Mouse (Mus musculus) lung, postnatal 14 days (tissue): Measurements from ENCODE around the gene Chmp1a.
"Not testable (repeated sequence)": the region's sequence is repeated elsewhere in the genome, so short reads cannot be mapped to it uniquely, and the experiment has no call there.

Experiments
- DNase-seq: peaks from one replicate; pipeline ENCODE4 v3.0.0; 2021

The Chmp1a gene

GRCm38 (mm10) chr8:123231742-123232141 is 19.2 kb upstream of the Chmp1a start:
- no peak for DNase-seq

DNA sequence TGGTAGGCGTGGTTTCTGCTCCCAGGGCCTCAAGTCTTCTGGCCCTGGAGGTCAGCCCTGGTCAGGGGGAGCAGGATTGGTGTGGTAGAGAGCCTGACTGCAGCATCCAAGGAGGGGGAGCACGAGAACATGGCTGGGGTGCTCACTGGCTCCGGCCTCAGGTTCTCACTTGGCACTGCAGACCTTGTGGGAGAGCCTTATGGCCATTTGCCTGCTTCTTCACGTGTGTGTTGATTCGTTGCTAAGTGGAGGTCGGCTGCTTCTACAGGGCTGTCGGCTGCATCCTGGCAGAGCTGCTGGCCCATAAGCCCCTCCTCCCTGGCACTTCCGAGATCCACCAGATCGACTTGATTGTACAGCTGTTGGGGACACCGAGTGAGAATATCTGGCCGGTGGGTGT is 17.8 kb upstream of the Chmp1a start:
- not testable (repeated sequence) for DNase-seq

DNA sequence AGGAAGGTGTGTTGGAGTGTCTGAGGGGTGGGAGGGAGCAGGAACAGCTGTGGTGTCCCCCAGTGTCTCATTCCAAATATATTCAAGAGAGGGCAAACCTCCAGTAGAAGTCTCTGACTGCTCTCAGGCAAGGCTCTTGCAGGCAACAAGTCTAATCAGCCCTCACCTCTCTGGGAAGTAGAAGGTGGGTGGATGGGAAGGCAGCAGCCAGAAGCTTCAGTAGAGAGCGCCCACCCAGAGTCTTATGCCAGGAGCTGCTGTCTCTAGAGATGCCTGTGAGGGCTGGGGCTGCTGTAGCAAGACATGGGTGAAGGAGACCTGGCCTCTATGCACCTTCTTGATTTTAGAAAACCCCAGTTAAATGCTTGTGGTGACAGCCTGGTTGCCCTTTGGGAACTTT is 15.9 kb upstream of the Chmp1a start:
- no peak for DNase-seq

DNA sequence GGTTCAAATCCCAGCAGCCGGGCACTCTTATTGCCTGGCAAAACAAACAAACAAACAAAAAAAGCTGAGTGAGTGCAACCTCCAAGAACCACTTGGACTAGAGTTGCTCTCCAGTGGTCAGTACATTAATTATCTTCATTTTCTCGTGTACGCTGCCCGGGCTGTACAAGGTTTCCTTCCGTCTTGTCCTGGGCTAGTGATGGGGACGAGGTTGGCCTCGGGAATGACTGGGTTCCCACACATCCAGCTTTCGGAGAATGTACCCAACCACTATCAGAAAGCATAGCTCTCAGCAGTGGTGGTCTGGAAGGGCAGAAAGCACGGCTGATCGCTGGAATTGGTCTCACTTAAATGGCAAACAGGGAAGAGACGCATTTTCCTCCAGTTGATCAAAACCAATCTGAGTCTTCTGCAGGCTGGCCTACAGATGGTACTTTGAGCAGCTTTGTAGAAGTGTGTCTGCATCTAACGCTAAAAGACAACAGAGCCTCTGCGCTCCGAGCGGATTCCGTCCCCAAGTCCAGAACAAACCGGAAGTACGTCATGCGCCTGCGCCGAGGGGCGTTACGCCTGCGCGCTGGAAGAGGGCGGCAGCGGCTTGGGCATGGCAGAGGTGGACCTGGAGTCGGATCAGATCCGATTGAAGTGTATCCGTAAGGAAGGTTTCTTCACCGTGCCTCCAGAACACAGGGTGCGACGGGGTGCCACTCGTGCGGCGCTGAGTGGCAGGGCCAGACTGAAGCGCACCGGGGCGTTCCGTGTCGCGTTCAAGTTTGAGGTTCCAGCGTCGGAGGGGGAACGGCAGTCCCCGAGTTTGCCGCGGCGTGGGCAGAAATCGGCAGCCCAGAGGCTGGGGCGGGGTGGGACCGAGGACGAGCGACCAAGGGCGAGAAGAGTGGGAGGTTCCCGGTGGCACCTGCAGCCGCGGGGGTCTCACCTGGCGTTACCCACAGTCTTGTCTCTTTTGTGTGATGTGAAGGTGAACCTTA is 12.0 kb upstream of the Chmp1a start, which contains the start of gene Cdk10:
Gene Cdk10 (plus strand): TSS at position 565 of the 989 bp plus-strand sequence.
- DNase-seq: peak; percentile 94

DNA sequence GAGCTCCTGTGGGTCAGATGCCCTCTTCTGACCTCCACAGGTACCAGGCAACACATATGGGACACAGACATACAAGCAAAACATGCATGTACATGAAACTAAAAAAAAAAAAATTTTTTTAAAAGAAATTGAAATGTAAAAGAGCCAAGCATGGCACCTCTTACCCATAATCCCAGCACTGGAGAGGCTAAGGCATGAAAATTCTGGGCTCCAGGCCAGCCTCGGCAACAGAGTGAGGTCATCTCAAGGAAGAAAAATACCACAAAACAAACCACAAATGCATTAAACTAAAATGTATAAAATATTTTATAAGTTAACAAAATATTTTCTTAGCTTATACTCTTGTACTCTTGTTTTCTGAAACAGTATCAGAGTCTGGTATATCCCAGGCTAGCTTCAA is 8.4 kb upstream of the Chmp1a start:
- no peak for DNase-seq

- no peak for DNase-seq
Observed at GRCm38 (mm10) chr8:123215430-123215829, 2.9 kb upstream of the Chmp1a start.

- no peak for DNase-seq
Observed at GRCm38 (mm10) chr8:123213118-123213772, 682 bp upstream of the Chmp1a start.

DNA sequence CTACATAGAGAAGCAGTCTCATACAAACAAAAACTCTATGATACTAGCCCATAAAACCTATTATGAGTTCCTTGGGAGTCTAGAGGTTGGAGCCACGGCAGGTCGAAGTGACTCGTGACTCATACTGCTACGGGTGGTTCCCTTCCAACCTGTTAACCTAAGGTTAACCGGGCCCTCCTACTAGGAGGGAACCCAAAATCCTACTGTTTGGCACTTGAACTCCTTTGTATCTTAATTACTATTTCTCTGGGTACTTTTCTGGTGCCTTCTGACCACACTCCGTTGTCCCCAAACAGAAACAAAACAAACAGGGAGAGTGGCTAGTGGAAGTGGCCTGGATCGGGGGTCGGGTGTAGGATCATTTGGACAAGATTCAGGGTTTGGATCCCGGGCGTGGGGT is 687 bp downstream of the Chmp1a start:
- DNase-seq: no peak

- DNase-seq: no peak
Observed at GRCm38 (mm10) chr8:123203571-123203970, 9.0 kb downstream of the Chmp1a start.

DNA sequence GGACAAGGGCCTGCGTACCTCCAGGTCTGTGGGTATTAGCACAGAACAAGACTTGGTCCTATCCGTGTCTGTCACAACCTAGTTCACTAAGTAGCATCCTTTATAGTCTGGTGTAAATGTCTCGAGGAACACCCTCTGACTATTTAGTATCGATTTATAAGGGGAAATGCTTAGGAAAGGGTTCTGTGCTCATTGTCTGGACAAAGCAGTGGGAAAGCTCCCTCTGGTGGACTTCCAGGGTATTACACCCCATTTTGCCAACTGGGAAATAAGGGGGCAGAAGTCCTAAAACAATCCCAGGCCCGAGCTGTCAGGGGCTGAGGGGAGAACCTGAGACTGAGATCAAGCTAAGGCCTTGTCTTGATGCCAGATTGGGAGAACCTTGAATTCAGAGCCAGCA is 10.3 kb downstream of the Chmp1a start:
- peak; percentile 85 for DNase-seq

DNA sequence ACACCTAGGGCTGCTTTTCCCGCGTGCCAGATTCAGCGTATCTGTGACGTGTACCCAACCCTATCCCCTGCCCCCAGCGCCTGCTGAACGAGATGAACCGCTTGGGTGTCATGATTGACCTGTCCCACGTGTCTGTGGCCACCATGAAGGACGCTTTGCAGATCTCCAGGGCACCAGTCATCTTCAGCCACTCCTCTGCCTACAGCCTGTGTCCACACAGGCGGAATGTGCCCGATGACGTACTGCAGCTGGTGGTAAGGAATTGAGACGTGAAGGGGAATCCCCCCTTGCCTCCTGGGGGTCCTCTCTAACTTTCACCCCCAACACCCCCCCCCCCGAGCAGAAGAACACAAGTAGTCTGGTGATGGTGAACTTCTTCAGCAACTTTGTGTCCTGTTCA is 12.7 kb downstream of the Chmp1a start:
- no peak for DNase-seq

GRCm38 (mm10) chr8:123197016-123197415 is 15.5 kb downstream of the Chmp1a start:
- DNase-seq: not testable (repeated sequence)

GRCm38 (mm10) chr8:123193771-123194170 is 18.8 kb downstream of the Chmp1a start:
- no peak for DNase-seq

- DNase-seq: no peak
Observed at GRCm38 (mm10) chr8:123191908-123192307, 20.7 kb downstream of the Chmp1a start.

- peak; percentile 82 for DNase-seq
Observed at GRCm38 (mm10) chr8:123190678-123191077, 21.9 kb downstream of the Chmp1a start.

DNA sequence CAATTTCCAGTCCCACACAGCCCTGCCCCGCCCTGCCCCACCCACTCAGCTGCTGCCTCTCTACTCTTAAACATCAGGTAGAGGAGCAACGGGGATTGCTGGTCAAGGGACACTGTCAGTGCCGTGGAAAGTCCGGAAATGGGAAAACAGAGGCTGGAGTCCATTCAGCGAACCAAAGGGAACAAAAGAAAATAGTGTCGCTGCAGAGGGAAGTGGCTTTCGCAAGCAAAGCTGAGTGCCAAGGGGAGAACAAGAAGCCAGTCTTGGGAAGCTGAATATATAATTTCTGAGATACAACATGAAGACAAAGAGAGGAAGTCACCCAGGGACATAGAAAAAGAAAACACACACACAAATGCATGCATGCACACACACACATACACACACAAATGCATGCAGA is 23.7 kb downstream of the Chmp1a start:
- no peak for DNase-seq

- no peak for DNase-seq
Observed at GRCm38 (mm10) chr8:123188006-123188405, 24.6 kb downstream of the Chmp1a start.

DNA sequence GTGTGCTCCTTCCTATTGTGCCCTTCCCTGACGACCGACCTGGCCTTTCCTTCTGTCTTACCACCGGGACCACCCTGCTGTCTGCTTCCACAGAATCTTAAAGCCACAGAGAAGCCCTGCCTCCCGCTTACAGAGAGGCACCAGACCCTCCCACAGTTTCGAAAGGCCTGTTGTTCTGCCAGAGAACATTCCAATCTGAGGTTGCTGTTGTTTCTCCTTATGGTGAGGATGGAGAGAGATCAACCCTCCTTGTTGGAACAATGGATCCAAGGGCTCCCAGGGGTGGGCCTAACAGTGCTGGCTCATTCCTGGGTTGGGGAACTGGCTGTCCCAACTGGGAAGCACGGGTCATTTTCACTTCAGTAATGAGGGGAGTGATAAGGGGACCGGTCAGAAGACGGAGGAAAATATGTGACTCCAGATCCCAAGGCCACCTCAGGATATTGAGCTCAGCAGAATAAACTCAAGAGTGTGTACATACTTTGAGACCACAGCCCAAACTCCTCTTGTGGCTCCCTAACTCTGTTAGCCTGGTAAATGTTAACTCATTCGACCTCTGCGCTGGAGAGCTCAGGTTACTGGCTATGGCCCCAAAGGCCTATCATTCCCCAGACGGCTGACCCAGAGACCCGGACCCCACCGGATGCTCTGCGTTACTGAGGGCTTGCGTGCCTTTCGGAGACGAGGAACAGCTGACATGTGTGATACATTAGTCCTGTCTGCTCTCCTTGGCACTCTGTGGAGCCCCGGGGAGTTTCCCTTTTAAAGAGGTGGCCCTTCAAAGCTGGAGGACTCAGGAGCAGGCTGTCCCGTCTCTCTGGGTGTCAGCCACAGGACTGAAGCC is 26.8 kb downstream of the Chmp1a start, which contains the start of gene Dpep1:
Gene Dpep1 (plus strand): TSS at position 677 of the 844 bp plus-strand sequence.
- peak; percentile 57 for DNase-seq

GRCm38 (mm10) chr8:123181391-123181790 is 31.2 kb downstream of the Chmp1a start:
- DNase-seq: peak; percentile 27

DNA sequence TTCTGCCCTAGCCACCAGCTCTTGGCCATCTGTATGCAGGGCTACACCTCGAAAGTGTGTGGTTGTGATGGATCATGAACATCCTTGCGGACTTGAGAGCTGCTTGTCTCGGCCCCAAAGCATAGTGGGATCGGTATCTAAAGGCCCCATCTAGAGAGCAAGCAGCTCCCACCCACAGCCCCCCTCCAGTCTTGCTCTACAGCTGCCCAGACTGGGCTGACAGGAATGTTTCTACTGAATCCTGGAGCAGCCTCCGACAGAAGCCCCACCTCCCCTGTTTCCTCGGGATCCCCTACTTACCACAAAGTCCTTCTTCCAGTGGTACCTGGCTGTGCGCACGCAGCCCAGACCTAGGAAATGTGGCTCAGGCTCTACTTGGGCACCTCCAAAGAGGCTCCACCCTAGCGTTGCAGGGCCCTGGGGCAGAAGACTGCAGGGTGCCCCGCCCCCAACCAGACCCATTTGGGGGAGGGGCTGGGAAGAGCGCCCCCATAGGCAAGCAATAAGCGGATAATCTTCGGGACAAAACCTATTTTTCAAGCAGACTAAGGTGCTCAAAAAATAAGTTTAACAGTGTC is 54.6 kb downstream of the Chmp1a start, which contains the start of gene Sult5a1:
Gene Sult5a1 (minus strand): TSS at position 428 of the 578 bp plus-strand sequence.
- DNase-seq: no peak

DNA sequence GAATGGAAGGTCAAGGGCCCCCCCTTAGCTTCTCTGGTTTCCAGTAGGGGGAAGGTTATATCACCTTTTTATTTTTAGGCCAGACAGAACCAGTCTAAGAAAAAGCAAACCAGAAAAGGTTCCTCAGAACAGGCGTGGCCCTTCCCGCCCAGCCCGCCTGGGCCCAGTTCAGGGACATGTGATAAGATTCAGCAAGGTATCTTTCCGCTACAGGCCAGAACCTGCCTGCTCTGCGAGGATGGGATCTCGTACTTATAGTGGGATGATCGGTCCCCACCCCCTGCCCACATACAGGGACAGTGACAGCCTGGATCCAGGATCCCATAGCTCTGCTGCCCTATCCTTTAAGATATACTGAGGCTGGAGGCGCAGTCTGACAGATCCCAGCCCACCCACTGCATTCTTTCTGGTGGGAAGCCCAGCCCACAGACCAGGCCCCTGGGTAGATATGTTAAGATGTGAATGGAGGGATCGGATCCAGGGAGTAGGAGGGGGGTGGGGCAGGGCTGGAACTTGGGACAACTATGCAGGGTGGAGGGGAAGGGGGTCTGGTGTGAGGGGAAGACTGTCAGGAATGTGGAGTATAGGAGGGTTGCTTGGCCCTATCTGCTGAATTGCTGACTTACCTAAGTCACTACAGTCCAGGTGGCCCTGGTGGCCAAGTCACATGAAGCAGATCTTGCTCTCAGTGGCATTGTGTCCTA is 56.3 kb downstream of the Chmp1a start:
- DNase-seq: no peak

DNA sequence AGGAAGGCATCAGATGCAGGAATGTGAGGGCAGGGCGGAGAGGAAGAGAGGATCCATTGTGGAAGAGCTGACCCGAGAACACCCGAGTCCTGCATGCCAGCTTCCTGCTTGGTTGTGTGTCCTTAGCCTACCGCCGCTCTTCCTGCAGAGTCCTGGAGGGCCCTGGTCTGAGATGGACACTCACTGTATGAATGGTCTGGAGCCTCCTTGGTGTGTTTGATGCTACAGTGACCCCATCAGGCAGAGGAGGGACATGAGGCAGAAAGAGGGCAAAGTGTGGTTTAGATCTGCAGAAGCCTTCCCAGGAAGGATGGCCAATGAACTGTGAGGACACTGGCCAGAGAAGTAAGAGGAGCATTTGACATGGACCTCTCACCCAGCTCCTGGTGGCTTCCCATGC is 57.4 kb downstream of the Chmp1a start:
- peak; percentile 53 for DNase-seq
